Mouse (Mus musculus): ENCODE results near the gene Taok3. TPM values are rescaled to one million over a fixed set of nuclear protein-coding genes. Genes with fewer than 3 reads are reported as not detected.
A peak's percentile ranks its signal among the peaks of the same experiment; 100 is the strongest.

Gene Taok3
- polyA plus RNA-seq, 1 experiment from 2014 or later, result 16.1 TPM

DNA sequence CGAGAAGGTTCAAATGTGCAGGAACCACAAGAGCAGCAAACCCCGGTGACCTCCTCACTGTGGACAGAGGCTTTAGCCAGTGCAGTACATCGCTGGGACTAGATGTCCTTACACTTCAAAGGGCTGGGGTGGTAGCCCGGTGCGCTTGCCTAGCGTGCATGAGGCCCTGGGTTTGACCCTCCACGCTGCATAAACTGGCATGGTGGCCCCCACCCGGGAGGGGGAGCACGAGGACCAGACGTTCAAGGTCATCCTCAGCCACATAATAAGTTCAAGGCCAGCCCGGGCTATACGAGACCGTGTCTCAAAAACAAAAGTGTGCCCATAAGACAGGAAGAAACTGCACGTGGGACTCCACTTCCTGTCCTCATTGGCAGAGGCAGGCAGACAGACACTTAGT, 148.0 kb downstream of the Taok3 start:
- WGBS, result 62% methylated on average over 14 of the region's 14 CpGs
- no peaks in the 10 kb centered on the region for H3K9me3 ChIP-seq (replicated peaks; ENCODE audit: low read length)

GRCm38 (mm10) chr5:117268749-117269148, 148.8 kb downstream of the Taok3 start:
- no peak for TF ChIP-seq CTCF (IDR thresholded peaks at IDR 0.05; ENCODE audit: low read depth)
- no peak overlapping the region for H3K4me3 ChIP-seq (replicated peaks; ENCODE audit: low read depth, low read length)
- no peaks in the 10 kb centered on the region for H3K9me3 ChIP-seq (replicated peaks; ENCODE audit: low read length)
- H3K9ac ChIP-seq (ENCODE audit: low read depth, low read length), result no peak overlapping the region
- no peak overlapping the region for H3K27ac ChIP-seq
- ATAC-seq (replicated peaks; ENCODE audit: low FRiP score, low read depth) (no peak), DNase-seq (ENCODE audit: low spot score) (no peak)
- H3K4me1 ChIP-seq (replicated peaks; ENCODE audit: insufficient read depth, low read length), result no peaks in the 10 kb centered on the region
- H3K4me2 ChIP-seq (ENCODE audit: low read length), result no peak overlapping the region
- WGBS, result 66% methylated on average over 5 of the region's 5 CpGs
- peaks cover 1% of the 10 kb centered on the region for H3K36me3 ChIP-seq (ENCODE audit: insufficient read depth, low read length)
- no peaks in the 10 kb centered on the region for H3K27me3 ChIP-seq (ENCODE audit: insufficient read depth, low read length)

More for the DNA sequence above, 148.0 kb downstream of the Taok3 start:
- TF ChIP-seq CTCF (IDR thresholded peaks at IDR 0.05; ENCODE audit: low read depth), result no peak
- no peak for ATAC-seq (replicated peaks; ENCODE audit: low FRiP score, low read depth)
- DNase-seq (ENCODE audit: low spot score), result no peak
- H3K27me3 ChIP-seq (ENCODE audit: insufficient read depth, low read length), result no peaks in the 10 kb centered on the region
- H3K27ac ChIP-seq, result no peak overlapping the region
- no peak overlapping the region for H3K9ac ChIP-seq (ENCODE audit: low read depth, low read length)
- no peak overlapping the region for H3K4me3 ChIP-seq (replicated peaks; ENCODE audit: low read depth, low read length)
- no peak overlapping the region for H3K4me2 ChIP-seq (ENCODE audit: low read length)
- H3K4me1 ChIP-seq (replicated peaks; ENCODE audit: insufficient read depth, low read length), result no peaks in the 10 kb centered on the region
- peaks cover 5% of the 10 kb centered on the region for H3K36me3 ChIP-seq (ENCODE audit: insufficient read depth, low read length)

DNA sequence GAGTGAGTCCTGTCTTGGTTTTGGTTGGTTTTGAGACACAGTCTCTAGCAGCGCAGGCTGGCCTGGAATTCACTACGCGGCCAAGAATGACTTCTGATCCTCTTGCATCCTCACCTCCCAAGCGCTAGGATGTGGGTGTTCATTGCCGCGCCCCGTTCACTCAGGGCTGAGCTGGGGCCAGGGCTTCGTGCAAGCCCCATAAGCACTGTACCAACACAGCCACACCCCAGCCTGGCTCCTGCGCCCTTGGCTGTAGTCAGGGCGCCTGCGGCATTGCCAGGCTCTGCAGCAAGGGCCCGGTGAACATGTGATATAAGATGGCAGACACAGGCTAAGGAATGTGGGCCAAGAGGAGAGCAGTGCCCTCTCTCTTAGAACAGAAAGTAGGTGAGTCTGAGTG, 149.5 kb downstream of the Taok3 start:
- H3K27ac ChIP-seq, result no peak overlapping the region
- DNase-seq (ENCODE audit: low spot score) (no peak), ATAC-seq (replicated peaks; ENCODE audit: low FRiP score, low read depth) (no peak)
- no peaks in the 10 kb centered on the region for H3K4me1 ChIP-seq (replicated peaks; ENCODE audit: insufficient read depth, low read length)
- no peak overlapping the region for H3K4me2 ChIP-seq (ENCODE audit: low read length)
- H3K4me3 ChIP-seq (replicated peaks; ENCODE audit: low read depth, low read length), result no peak overlapping the region
- no peaks in the 10 kb centered on the region for H3K9me3 ChIP-seq (replicated peaks; ENCODE audit: low read length)
- H3K27me3 ChIP-seq (ENCODE audit: insufficient read depth, low read length), result no peaks in the 10 kb centered on the region
- no peak for TF ChIP-seq CTCF (IDR thresholded peaks at IDR 0.05; ENCODE audit: low read depth)
- no peaks in the 10 kb centered on the region for H3K36me3 ChIP-seq (ENCODE audit: insufficient read depth, low read length)
- 94% methylated on average over 12 of the region's 12 CpGs for WGBS
- no peak overlapping the region for H3K9ac ChIP-seq (ENCODE audit: low read depth, low read length)

DNA sequence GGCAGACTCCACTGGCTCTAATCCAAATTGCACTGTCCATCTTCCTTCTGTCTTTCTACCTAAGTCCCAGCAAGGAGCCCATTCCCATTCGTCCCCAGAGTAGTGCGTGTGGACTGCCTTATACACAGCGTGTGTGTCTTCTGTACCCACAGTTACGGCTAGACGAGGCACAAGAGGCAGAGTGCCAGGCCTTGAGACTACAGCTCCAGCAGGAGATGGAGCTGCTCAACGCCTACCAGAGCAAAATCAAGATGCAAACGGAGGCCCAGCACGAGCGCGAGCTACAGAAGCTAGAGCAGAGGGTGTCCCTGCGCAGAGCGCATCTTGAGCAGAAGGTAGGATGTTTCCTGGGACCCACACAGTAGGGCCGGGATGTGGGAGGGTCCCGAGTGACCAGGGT, 152.0 kb downstream of the Taok3 start:
- H3K36me3 ChIP-seq (ENCODE audit: insufficient read depth, low read length), result no peaks in the 10 kb centered on the region
- no peak overlapping the region for H3K4me2 ChIP-seq (ENCODE audit: low read length)
- no peak for TF ChIP-seq CTCF (IDR thresholded peaks at IDR 0.05; ENCODE audit: low read depth)
- WGBS, result 94% methylated on average over 14 of the region's 14 CpGs
- H3K27me3 ChIP-seq (ENCODE audit: insufficient read depth, low read length), result no peaks in the 10 kb centered on the region
- DNase-seq (ENCODE audit: low spot score) (no peak), ATAC-seq (replicated peaks; ENCODE audit: low FRiP score, low read depth) (no peak)
- H3K4me3 ChIP-seq (replicated peaks; ENCODE audit: low read depth, low read length), result no peak overlapping the region
- no peaks in the 10 kb centered on the region for H3K4me1 ChIP-seq (replicated peaks; ENCODE audit: insufficient read depth, low read length)
- H3K9ac ChIP-seq (ENCODE audit: low read depth, low read length), result no peak overlapping the region
- H3K27ac ChIP-seq, result no peak overlapping the region
- no peaks in the 10 kb centered on the region for H3K9me3 ChIP-seq (replicated peaks; ENCODE audit: low read length)

- Histone ChIP-seq H3K4me3 (replicated peaks; ENCODE audit: low read depth, low read length) (no peak overlapping the region), H3K4me1 (replicated peaks; ENCODE audit: insufficient read depth, low read length) (no peaks in the 10 kb centered on the region), H3K27ac (no peak overlapping the region), H3K9ac (ENCODE audit: low read depth, low read length) (no peak overlapping the region), H3K9me3 (replicated peaks; ENCODE audit: low read length) (no peaks in the 10 kb centered on the region), H3K4me2 (ENCODE audit: low read length) (no peak overlapping the region), H3K36me3 (ENCODE audit: insufficient read depth, low read length) (no peaks in the 10 kb centered on the region), H3K27me3 (ENCODE audit: insufficient read depth, low read length) (no peaks in the 10 kb centered on the region)
- ATAC-seq (replicated peaks; ENCODE audit: low FRiP score, low read depth) (no peak), DNase-seq (ENCODE audit: low spot score) (peak; percentile 49)
- WGBS, result 44% methylated on average over 5 of the region's 5 CpGs
- peak; percentile 65 for TF ChIP-seq CTCF (IDR thresholded peaks at IDR 0.05; ENCODE audit: low read depth)
Measured at GRCm38 (mm10) chr5:117274817-117275216, 154.9 kb downstream of the Taok3 start.

- WGBS, result 96% methylated on average over 6 of the region's 6 CpGs
- no peaks in the 10 kb centered on the region for H3K9me3 ChIP-seq (replicated peaks; ENCODE audit: low read length)
- no peak overlapping the region for H3K4me2 ChIP-seq (ENCODE audit: low read length)
- H3K4me1 ChIP-seq (replicated peaks; ENCODE audit: insufficient read depth, low read length), result no peaks in the 10 kb centered on the region
- peaks cover 7% of the 10 kb centered on the region; the same call in 1 of the 2 replicates for H3K36me3 ChIP-seq (ENCODE audit: insufficient read depth, low read length)
- no peaks in the 10 kb centered on the region for H3K27me3 ChIP-seq (ENCODE audit: insufficient read depth, low read length)
- no peak overlapping the region for H3K4me3 ChIP-seq (replicated peaks; ENCODE audit: low read depth, low read length)
- DNase-seq (ENCODE audit: low spot score) (no peak), ATAC-seq (replicated peaks; ENCODE audit: low FRiP score, low read depth) (no peak)
- H3K27ac ChIP-seq, result no peak overlapping the region
- TF ChIP-seq CTCF (IDR thresholded peaks at IDR 0.05; ENCODE audit: low read depth), result peak; percentile 45; the same call in 1 of the 2 replicates
- no peak overlapping the region for H3K9ac ChIP-seq (ENCODE audit: low read depth, low read length)
Measured at GRCm38 (mm10) chr5:117277784-117278183, 157.9 kb downstream of the Taok3 start.

Measured in kidney, postnatal 0 days (tissue).